Mouse (Mus musculus) induced T-regulatory cell, adult 2 months (primary cell): Measurements from ENCODE around the gene Chdh.

Experiments used
- DNase-seq: peaks from one replicate; pipeline ENCODE4 v3.0.0-alpha.2; 2012; ENCODE audit warnings: low read depth

Chdh gene

GRCm38 (mm10) chr14:30064864-30065263 is 56.0 kb downstream of the Chdh start:
- DNase-seq, result no peak

GRCm38 (mm10) chr14:30066752-30067151 is 57.9 kb downstream of the Chdh start:
- no peak for DNase-seq

GRCm38 (mm10) chr14:30068566-30068965 is 59.7 kb downstream of the Chdh start:
- no peak for DNase-seq

- DNase-seq, result no peak
Observed at GRCm38 (mm10) chr14:30075268-30075887, 66.6 kb downstream of the Chdh start.

- no peak for DNase-seq
Observed at GRCm38 (mm10) chr14:30078115-30078808, 69.4 kb downstream of the Chdh start.

GRCm38 (mm10) chr14:30079729-30080128 is 70.9 kb downstream of the Chdh start:
- no peak for DNase-seq
